Mouse (Mus musculus): Measurements from ENCODE around the gene Trio. TPM values are rescaled to one million over a fixed set of nuclear protein-coding genes. Genes with fewer than 3 reads are reported as not detected.

The Trio gene
- polyA plus RNA-seq, 1 experiment from 2014 or later, result 25.5 TPM

- WGBS, result 65% methylated on average over 3 of the region's 3 CpGs
- Histone ChIP-seq H3K4me1 (replicated peaks) (peaks cover 52% of the 10 kb centered on the region), H3K27ac (no peak overlapping the region)
These were observed 72.1 kb downstream of the Trio start for GRCm38 (mm10) chr15:27953570-27953969.

DNA sequence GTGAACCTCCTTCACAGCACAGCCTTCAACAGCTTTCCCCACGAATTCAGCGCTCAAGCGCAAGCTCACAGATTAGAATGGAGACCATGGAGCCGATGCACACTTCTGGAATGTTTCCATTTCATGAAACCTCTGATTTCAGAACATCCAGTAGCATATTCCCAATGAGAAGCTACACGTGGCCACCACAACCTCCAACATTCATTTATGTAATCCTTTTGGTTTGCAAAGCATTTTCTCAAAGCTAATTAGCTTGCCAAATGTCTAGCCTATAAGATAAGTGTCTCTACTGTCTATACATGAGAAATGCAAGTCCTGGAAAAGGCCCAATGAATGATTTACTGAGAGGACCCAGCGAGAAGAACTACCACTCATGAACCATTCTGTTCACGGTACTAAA, 74.5 kb downstream of the Trio start:
- H3K4me1 ChIP-seq (replicated peaks), result peaks cover 45% of the 10 kb centered on the region
- no peak for DNase-seq (ENCODE audit: low spot score)
- no peaks in the 10 kb centered on the region for H3K27me3 ChIP-seq (ENCODE audit: insufficient read depth, poor library complexity, severe bottlenecking)
- H3K9me3 ChIP-seq, result no peaks in the 10 kb centered on the region
- WGBS, result 95% methylated on average over 7 of the region's 7 CpGs
- H3K36me3 ChIP-seq, result no peaks in the 10 kb centered on the region
- H3K27ac ChIP-seq, result no peak overlapping the region
- no peak overlapping the region for H3K4me3 ChIP-seq

More at GRCm38 (mm10) chr15:27953570-27953969, 72.1 kb downstream of the Trio start:
- H3K27me3 ChIP-seq (ENCODE audit: insufficient read depth, poor library complexity, severe bottlenecking), result no peaks in the 10 kb centered on the region
- H3K36me3 ChIP-seq, result no peaks in the 10 kb centered on the region
- no peak overlapping the region for H3K4me3 ChIP-seq
- no peak for DNase-seq (ENCODE audit: low spot score)
- H3K9me3 ChIP-seq, result no peaks in the 10 kb centered on the region

DNA sequence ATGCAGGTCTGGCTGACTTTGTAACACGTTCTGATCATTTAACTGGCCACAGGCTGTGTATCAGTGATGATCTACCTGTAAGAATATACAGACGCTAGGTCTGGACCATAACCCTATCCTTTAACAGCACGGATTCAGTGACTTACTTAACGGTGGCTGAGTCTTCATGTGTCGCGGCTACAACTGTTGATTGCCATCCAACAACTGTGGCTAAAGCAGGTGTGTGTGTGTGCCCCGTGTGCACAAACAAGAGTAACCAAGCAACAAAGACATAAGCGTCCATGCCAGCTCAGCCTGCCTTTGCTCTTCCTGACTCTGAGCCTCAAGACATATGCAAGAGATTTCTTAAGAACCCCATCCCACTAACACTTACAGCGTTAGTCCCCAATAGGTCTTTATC, 76.5 kb downstream of the Trio start:
- 90% methylated on average over 9 of the region's 9 CpGs for WGBS
- Histone ChIP-seq H3K27me3 (ENCODE audit: insufficient read depth, poor library complexity, severe bottlenecking) (no peaks in the 10 kb centered on the region), H3K36me3 (no peaks in the 10 kb centered on the region), H3K4me3 (no peak overlapping the region), H3K9me3 (no peaks in the 10 kb centered on the region), H3K27ac (no peak overlapping the region), H3K4me1 (replicated peaks) (peaks cover 42% of the 10 kb centered on the region)
- DNase-seq (ENCODE audit: low spot score), result no peak

DNA sequence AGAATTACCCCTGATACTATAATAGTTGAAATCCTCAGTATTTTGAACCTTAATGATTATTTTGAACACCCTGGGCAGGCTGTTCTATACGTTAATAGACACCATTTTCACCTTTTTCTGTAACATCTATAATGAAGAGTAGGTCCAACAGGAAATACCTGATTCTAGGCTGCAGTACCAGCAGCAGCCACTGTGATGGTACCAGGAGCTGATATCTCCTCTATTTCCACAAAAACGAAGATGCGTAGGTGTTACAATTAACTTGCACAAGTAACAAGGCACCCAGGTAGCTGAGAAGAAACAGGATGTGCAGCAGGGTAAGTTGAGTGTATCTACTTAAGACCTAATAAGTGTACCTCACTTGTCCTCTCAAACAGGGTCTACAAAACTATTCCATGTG, 77.8 kb downstream of the Trio start:
- peaks cover 39% of the 10 kb centered on the region for H3K4me1 ChIP-seq (replicated peaks)
- no peak overlapping the region for H3K4me3 ChIP-seq
- no peaks in the 10 kb centered on the region for H3K27me3 ChIP-seq (ENCODE audit: insufficient read depth, poor library complexity, severe bottlenecking)
- no peak overlapping the region for H3K27ac ChIP-seq
- 91% methylated on average over 3 of the region's 3 CpGs for WGBS
- H3K36me3 ChIP-seq, result no peaks in the 10 kb centered on the region
- DNase-seq (ENCODE audit: low spot score), result no peak
- H3K9me3 ChIP-seq, result no peaks in the 10 kb centered on the region

GRCm38 (mm10) chr15:27945570-27945969, 80.1 kb downstream of the Trio start:
- Histone ChIP-seq H3K4me1 (replicated peaks) (peaks cover 50% of the 10 kb centered on the region), H3K27me3 (ENCODE audit: insufficient read depth, poor library complexity, severe bottlenecking) (no peaks in the 10 kb centered on the region), H3K4me3 (no peak overlapping the region), H3K27ac (no peak overlapping the region), H3K36me3 (no peaks in the 10 kb centered on the region), H3K9me3 (no peaks in the 10 kb centered on the region)
- WGBS, result 85% methylated on average over 9 of the region's 9 CpGs
- no peak for DNase-seq (ENCODE audit: low spot score)

GRCm38 (mm10) chr15:27944898-27945297, 80.8 kb downstream of the Trio start:
- H3K4me3 ChIP-seq, result no peak overlapping the region
- H3K36me3 ChIP-seq, result no peaks in the 10 kb centered on the region
- no peaks in the 10 kb centered on the region for H3K27me3 ChIP-seq (ENCODE audit: insufficient read depth, poor library complexity, severe bottlenecking)
- H3K9me3 ChIP-seq, result no peaks in the 10 kb centered on the region
- peaks cover 57% of the 10 kb centered on the region for H3K4me1 ChIP-seq (replicated peaks)
- no peak overlapping the region for H3K27ac ChIP-seq
- no peak for DNase-seq (ENCODE audit: low spot score)
- 91% methylated on average over 11 of the region's 11 CpGs for WGBS

DNA sequence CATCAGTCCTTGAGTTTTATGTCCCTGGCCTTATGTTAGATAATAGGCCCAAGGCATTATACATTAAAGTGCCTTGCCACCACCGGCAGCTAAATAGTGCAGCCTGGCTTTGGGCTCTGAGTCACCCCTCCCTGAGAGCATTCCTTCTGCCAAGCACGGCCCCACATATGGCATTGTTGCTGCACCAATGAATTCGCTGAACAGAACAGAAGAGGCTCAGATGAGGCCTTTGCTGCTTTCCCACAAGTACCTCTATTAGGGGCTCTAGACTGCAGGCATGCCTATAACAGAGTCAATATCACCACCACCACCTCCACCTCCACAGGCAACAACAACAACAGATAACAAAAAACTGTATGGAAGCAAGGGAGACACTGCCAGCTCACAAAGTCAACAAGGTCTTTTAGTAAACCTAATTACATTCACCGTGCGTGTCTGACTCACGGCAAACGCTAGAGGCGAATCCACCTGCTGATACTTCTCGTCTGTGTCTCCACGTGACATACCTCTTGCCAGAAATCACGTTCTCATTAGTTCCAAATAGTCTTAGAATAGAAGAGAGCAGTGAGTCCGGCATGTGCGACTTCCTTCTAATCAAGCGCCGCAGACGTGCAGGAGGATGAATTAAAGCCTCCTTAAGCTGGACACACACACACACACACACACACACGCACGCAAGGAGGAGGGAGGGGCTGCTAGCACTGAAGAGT, 82.0 kb downstream of the Trio start:
- no peak overlapping the region for H3K4me3 ChIP-seq
- peaks cover 66% of the 10 kb centered on the region for H3K4me1 ChIP-seq (replicated peaks)
- DNase-seq (ENCODE audit: low spot score), result no peak
- 63% methylated on average over 18 of the region's 18 CpGs for WGBS
- H3K27me3 ChIP-seq (ENCODE audit: insufficient read depth, poor library complexity, severe bottlenecking), result no peaks in the 10 kb centered on the region
- H3K9me3 ChIP-seq, result no peaks in the 10 kb centered on the region
- H3K36me3 ChIP-seq, result no peaks in the 10 kb centered on the region
- 0 out of 2 replicates have a peak overlapping the region, but pooled peaks have one; percentile 51 for H3K27ac ChIP-seq

GRCm38 (mm10) chr15:27942148-27942847, 83.3 kb downstream of the Trio start:
- peaks cover 79% of the 10 kb centered on the region for H3K4me1 ChIP-seq (replicated peaks)
- H3K9me3 ChIP-seq, result no peaks in the 10 kb centered on the region
- H3K36me3 ChIP-seq, result no peaks in the 10 kb centered on the region
- H3K27ac ChIP-seq, result no peak overlapping the region
- H3K4me3 ChIP-seq, result no peak overlapping the region
- WGBS, result 83% methylated on average over 11 of the region's 11 CpGs
- DNase-seq (ENCODE audit: low spot score), result no peak
- H3K27me3 ChIP-seq (ENCODE audit: insufficient read depth, poor library complexity, severe bottlenecking), result no peaks in the 10 kb centered on the region

DNA sequence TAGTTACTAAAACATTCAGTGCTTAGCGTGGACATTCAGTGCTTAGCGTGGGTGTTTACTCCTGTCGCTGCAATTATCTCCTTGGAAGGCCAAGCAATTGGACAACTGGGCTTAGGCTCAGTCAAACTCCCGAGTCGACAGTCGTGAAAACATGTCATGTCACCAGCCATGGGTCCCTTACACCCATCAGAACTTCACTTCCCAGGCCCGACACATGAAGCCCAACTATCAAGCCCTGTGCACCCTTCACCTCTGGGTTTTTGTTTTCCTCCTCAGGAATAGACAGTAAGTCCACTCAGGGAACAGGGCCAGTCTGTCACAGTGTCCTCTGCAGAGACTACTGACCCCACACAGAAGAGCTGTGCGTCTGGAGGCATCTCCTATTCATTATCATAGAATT, 84.2 kb downstream of the Trio start:
- no peak for DNase-seq (ENCODE audit: low spot score)
- H3K9me3 ChIP-seq, result no peaks in the 10 kb centered on the region
- 81% methylated on average over 8 of the region's 8 CpGs for WGBS
- no peaks in the 10 kb centered on the region for H3K36me3 ChIP-seq
- no peak overlapping the region for H3K27ac ChIP-seq
- H3K4me3 ChIP-seq, result no peak overlapping the region
- no peaks in the 10 kb centered on the region for H3K27me3 ChIP-seq (ENCODE audit: insufficient read depth, poor library complexity, severe bottlenecking)
- peaks cover 87% of the 10 kb centered on the region for H3K4me1 ChIP-seq (replicated peaks)

GRCm38 (mm10) chr15:27941020-27941419, 84.6 kb downstream of the Trio start:
- Histone ChIP-seq H3K27ac (no peak overlapping the region), H3K4me1 (replicated peaks) (peaks cover 88% of the 10 kb centered on the region)

GRCm38 (mm10) chr15:27940032-27940431, 85.6 kb downstream of the Trio start:
- no peaks in the 10 kb centered on the region for H3K9me3 ChIP-seq
- no peak for DNase-seq (ENCODE audit: low spot score)
- WGBS, result 77% methylated on average over 4 of the region's 4 CpGs

More at GRCm38 (mm10) chr15:27941020-27941419, 84.6 kb downstream of the Trio start:
- Histone ChIP-seq H3K4me3 (no peak overlapping the region), H3K27me3 (ENCODE audit: insufficient read depth, poor library complexity, severe bottlenecking) (no peaks in the 10 kb centered on the region), H3K36me3 (no peaks in the 10 kb centered on the region), H3K9me3 (no peaks in the 10 kb centered on the region)
- WGBS, result 90% methylated on average over 8 of the region's 8 CpGs
- DNase-seq (ENCODE audit: low spot score), result no peak

DNA sequence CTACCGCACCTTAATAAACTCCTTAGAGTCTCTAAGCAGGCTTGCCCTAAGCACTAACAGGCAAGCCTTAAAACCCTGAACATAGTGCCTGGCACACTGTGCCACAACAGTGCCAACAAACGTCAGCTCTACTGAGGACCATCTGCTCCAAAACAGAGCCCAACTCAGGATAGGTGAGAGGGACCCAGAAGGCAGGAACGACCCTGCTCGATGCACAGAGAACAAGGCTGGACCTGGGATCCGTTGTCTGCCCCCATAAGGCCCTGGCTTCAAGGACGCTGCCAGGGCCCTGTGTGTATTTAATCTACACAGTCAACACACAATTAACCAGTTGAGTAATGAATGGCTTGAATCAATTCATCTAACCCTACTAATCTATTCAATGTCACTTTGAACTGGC, 86.8 kb downstream of the Trio start:
- H3K36me3 ChIP-seq, result no peaks in the 10 kb centered on the region
- H3K9me3 ChIP-seq, result no peaks in the 10 kb centered on the region
- no peaks in the 10 kb centered on the region for H3K27me3 ChIP-seq (ENCODE audit: insufficient read depth, poor library complexity, severe bottlenecking)
- 74% methylated on average over 6 of the region's 6 CpGs for WGBS
- H3K27ac ChIP-seq, result peak overlapping the region; percentile 90
- DNase-seq (ENCODE audit: low spot score), result no peak
- H3K4me3 ChIP-seq, result peak overlapping the region; percentile 47; the same call in 1 of the 2 replicates
- peaks cover 76% of the 10 kb centered on the region for H3K4me1 ChIP-seq (replicated peaks)

More at GRCm38 (mm10) chr15:27940032-27940431, 85.6 kb downstream of the Trio start:
- Histone ChIP-seq H3K4me3 (no peak overlapping the region), H3K27ac (no peak overlapping the region), H3K36me3 (no peaks in the 10 kb centered on the region), H3K4me1 (replicated peaks) (peaks cover 88% of the 10 kb centered on the region), H3K27me3 (ENCODE audit: insufficient read depth, poor library complexity, severe bottlenecking) (no peaks in the 10 kb centered on the region)

Data from hindbrain, embryonic 10.5 days (tissue).